Mouse (Mus musculus) ZHBTc4 (cell line): ENCODE data around the gene Amer3.
"Not testable (repeated sequence)": the region's sequence is repeated elsewhere in the genome, so short reads cannot be mapped to it uniquely, and the experiment has no call there.

Experiments
- DNase-seq: peaks from one replicate; pipeline ENCODE4 v3.0.0-alpha.2; 2011; ENCODE audit warnings: low read depth, low spot score

Gene Amer3

DNA sequence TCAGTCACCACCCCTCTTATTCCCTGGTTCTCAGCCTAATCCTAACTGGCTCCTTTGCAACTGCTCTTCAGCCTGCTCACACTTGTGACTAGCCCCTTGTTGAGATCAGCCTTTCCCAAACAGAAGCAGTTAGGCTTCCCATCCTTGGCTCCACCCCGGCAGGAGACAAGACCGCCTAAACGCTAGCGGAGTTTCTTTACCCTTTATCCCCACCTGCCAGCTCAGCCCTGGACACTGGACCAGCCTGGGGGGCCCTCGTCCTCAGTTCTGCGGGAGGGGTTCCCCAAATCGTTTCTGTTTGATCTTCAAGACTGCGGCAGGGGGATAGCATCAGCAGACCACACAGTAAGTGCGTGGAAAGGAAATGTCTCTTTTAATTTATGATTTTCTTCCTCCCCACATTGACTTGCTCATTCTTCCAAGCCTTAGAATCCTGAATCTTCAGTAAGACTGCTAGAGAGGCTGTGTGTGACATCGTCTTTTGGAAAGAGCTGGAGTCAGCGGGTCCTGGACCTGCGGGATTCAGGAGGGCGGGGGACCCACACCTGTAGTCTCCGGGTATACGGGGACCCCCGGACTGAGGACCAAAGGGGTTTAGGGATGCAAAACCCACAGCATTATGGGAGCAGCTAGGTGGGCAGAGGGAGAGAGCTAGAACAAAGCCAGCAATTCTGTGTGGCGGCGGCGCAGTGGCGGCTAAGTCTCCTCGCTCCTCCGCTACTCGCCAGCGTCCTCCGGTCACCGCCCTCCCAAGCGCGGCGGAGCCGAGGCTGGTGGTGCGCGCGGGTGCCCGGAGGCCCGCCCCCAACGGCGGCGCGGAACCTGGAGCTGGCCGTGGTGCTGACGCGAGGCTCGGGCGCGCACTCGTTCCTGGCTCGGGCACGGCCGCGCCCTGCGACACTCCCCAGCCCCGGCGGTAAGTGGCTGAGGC, at the start of gene Amer3:
Gene Amer3, plus strand, starts transcription at position 807 of the 931 bp plus-strand sequence.
- DNase-seq = peak; percentile 90

DNA sequence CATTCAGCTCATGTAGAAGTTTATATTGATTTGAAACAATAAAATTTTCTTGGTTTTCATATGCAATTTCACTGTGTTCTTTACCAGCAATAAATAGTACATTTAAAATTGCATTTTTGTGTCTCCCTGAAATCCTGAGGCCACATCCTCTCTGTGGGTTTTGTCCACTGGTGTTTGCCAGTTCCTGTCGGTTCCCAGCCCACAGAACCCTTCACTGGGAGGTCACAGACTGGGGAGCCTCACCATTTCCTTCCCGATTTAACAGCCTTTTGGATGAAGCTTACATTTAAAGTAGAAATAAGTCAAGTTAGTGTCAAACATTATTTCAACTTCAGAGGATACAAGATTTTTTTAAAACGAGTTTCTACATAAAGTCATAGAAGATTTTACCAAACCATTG, 44.9 kb upstream of the Amer3 start:
- DNase-seq = not testable (repeated sequence)

DNA sequence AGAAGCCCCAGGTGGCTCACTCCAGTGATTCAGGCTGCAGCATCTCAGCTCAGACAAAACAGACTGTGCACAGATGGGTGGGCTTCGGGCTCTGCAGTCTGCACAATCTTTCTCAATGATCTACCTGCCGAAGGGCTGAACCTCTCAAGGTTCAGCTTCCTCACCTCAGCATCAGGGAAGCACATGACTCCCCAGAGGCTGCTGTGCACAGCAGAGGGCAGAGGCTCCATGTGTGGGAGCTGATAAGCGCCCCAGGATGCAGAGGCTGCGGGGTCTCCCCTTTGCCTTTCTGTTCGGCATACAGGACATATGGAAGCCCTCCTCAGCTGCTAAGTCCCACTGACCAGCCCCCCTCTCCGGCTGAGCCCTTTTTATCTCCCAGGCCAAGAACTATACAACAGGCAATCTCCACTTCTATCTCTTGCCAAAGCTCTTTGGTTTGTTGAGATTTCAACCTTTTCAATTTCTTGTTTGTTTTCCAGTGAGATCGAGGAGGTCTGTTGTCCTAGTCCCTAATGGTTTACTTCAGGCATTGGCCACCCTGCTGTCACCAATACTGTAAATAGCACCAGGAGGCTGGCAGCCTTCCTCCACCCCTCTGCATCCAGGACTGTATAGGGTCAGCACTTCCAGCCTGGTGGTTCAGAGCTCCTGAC, 44.3 kb upstream of the Amer3 start, which contains the start of gene Cfc1:
Gene Cfc1, plus strand, starts transcription at position 606 of the 656 bp plus-strand sequence.
- DNase-seq = not testable (repeated sequence)

- peak; percentile 57 for DNase-seq
Observed at GRCm38 (mm10) chr1:34536291-34536766, 43.1 kb upstream of the Amer3 start.

DNA sequence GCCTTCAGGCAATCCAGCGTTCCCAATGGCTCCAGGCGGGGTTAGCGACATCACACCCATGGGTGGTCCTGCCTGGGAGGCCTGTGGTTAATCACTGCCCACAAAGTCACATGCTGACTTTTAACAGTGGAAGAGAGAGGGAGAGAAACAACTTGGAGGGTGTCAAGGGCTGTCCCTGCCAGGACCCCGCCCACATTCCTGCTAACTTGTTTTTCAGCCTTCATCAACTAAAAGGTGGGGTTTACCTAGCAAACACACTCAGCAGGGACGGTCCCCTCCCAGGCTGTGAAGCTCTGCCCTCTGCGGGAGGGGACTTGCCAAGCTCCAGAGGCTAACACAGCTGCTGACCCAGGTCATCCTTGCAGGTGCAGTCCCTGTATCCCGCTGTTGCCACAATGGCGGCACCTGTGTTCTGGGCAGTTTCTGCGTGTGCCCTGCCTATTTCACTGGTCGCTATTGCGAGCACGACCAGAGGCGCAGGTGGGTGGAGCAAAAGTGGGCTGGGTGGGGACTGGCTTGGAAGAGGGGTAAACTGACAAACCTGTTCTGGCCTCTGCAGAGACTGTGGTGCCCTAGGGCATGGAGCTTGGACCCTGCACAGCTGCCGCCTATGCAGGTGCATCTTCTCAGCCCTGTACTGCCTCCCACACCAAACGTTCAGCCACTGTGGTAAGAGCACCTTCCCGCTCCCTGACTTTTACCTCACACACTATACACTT, 42.5 kb upstream of the Amer3 start:
- DNase-seq = peak; percentile 89

GRCm38 (mm10) chr1:34547074-34547473, 32.4 kb upstream of the Amer3 start:
- DNase-seq = peak; percentile 52

DNA sequence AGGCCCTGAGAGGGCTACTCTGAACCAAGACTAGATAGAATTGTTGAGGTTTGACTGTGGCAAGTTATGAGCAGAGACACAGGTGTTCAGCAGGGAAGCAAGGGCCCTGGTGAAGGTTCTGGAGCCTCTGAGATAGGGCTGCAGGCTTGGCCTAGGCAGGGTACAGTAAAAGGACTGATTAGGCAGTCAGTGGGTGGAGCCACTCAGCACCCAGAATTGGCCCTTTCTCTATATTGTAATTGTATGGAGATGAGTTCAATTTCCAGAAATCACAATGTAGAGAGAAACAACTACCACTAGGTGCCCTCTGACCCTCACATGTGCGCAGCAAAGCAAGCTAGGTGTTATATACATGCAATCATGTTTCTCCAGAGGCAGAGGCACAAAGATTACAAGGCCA, 25.8 kb upstream of the Amer3 start:
- DNase-seq = no peak

- DNase-seq = no peak
Observed at GRCm38 (mm10) chr1:34554275-34554674, 25.2 kb upstream of the Amer3 start.

GRCm38 (mm10) chr1:34560843-34561242, 18.6 kb upstream of the Amer3 start, which contains the start of gene Prss40:
Prss40 (minus strand) TSS chr1:34560943.
- DNase-seq = peak; percentile 20

DNA sequence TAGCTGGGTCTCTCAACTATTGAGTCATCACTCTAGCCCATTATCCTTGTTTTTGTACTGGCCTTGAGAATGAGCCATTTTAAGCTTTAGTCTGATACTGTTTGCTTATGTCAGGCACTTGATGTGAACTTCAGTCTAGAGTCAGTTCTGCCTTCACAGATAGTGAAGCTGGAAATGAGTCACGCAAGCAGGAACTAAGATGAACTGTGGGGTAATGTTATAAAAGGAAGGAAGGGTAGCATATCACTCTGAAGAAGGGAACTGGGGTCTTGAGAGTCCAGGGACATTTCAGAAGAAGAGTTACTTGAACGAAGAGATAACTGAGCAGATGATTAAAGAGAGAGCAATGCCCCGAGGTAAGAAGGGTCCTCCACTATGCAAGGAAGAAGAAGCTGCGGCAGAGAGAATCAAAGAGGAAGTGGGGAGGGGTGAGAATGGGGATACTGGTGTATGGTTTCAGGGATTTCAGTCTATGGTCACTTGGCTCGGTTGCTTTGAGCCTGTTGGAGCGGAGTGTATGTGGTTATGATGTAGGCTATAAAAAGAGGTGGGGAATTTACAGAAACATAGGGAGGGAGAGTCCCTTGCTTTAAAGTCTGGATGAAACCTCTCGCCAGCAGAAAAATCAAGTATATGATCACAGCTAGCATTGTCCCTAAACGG, 14.9 kb upstream of the Amer3 start:
- DNase-seq = no peak

GRCm38 (mm10) chr1:34568120-34568519, 11.3 kb upstream of the Amer3 start:
- DNase-seq = no peak

GRCm38 (mm10) chr1:34569876-34570275, 9.6 kb upstream of the Amer3 start:
- peak; percentile 79 for DNase-seq

- no peak for DNase-seq
Observed at GRCm38 (mm10) chr1:34571431-34571830, 8.0 kb upstream of the Amer3 start.

- DNase-seq = peak; percentile 17
Observed at GRCm38 (mm10) chr1:34573221-34573620, 6.2 kb upstream of the Amer3 start.

DNA sequence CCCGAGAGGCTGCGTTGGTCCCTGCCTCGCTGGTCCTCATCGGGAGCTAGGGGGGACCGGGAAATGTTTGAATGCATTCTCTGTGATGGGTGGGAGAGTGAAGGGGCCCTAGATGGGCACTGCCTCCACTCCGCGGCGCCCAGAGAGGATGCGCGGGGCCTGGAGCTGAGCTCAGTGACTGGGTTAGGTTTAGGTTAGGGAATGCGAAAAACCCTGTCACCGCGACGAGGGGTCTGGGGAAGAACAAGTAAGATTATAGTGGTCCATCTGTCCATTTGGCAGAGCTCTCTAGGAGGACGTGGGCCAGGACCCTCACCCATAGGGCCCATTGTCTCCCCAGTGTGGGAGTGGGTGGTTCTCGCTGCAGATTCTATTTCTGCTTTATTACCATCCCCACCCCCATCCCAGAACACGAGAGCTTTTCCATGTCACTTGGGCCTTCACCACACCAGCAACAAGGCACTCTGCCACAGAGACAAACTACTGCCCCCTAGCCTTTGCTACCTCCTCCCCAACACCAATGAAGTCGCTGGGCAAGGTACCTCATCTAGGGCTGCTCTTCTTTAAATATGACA, 412 bp downstream of the Amer3 start:
- DNase-seq = no peak

DNA sequence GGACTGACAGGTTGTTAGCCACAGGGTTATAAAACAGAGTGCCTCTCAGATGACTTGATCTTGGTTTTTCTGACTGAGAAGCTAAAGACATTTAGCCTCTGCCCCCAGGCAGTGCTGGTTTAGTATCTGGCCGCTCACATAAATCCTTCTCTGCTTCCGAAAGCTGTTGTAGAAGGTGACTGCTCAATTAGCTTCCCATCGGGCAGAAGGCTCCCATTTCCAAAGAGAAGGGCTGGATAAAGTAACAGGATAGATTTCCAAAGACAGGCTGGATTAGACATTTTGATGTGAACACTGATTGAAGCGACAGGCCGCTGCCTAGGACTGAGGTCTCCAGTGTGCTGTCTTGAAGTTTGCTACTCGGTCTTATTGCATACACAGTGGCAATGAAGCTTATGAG, 2.8 kb downstream of the Amer3 start:
- DNase-seq = no peak

GRCm38 (mm10) chr1:34583821-34584263, 4.4 kb downstream of the Amer3 start:
- no peak for DNase-seq

GRCm38 (mm10) chr1:34584736-34585135, 5.3 kb downstream of the Amer3 start:
- DNase-seq = no peak

DNA sequence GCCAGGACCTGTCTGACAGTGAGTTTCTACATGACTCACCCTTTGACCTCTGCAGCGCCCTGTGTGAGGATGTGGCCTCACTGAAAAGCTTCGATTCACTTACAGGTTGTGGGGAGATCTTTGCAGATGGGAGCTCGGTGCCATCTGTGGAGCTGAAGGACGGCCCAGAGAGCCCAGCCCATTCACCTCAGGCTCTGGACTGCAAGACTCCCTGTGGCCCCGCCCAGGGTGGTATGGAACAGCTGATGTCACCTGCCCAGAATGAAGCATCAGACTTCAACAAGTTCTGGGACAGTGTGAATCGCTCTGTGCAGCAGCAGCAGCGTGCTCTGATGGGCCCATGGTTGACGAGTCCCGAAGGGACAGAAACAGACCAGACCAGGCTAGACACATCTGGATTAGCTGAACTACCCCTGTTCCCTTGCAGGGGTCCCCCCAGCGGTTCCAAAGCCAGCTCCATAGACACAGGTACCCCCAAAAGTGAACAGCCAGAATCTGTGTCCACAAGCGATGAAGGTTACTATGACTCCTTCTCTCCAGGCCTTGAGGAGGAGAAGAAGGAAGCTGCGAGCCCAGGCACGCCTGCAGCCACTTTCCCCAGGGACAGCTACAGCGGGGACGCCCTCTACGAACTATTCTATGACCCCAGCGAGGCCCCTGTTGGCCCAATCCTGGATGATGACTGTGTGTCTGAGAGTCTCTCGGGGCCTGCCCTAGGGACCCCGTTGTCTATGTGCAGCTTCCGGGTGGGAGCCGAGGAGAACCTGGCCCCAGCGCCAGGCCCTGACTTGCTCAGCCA, 8.0 kb downstream of the Amer3 start:
- no peak for DNase-seq

- no peak for DNase-seq
Observed at GRCm38 (mm10) chr1:34600000-34600399, 20.5 kb downstream of the Amer3 start.
